Mouse (Mus musculus): Measurements from ENCODE around the gene Cep95. TPM values are rescaled to one million over a fixed set of nuclear protein-coding genes. Genes with fewer than 3 reads are reported as not detected.
"Not testable (repeated sequence)": the region's sequence is repeated elsewhere in the genome, so short reads cannot be mapped to it uniquely, and the experiment has no call there.

Cep95 gene
- total RNA-seq, 2 experiments from 2014 or later = 16.4 to 18.3 TPM

- peak; percentile 45 for ATAC-seq (replicated peaks; ENCODE audit: poor library complexity, severe bottlenecking)
Measured at GRCm38 (mm10) chr11:106770195-106770974, 18.7 kb upstream of the Cep95 start.

GRCm38 (mm10) chr11:106773061-106773460 lies 16.0 kb upstream of the Cep95 start:
- ATAC-seq (replicated peaks; ENCODE audit: poor library complexity, severe bottlenecking) = no peak

GRCm38 (mm10) chr11:106776960-106777359 lies 12.1 kb upstream of the Cep95 start:
- no peak for ATAC-seq (replicated peaks; ENCODE audit: poor library complexity, severe bottlenecking)

- no peak for ATAC-seq (replicated peaks; ENCODE audit: poor library complexity, severe bottlenecking)
Measured at GRCm38 (mm10) chr11:106777395-106777794, 11.7 kb upstream of the Cep95 start.

- ATAC-seq (replicated peaks; ENCODE audit: poor library complexity, severe bottlenecking) = no peak
Measured at GRCm38 (mm10) chr11:106778132-106778531, 10.9 kb upstream of the Cep95 start.

- ATAC-seq (replicated peaks; ENCODE audit: poor library complexity, severe bottlenecking) = peak; percentile 41
Measured at GRCm38 (mm10) chr11:106778589-106779387, 10.3 kb upstream of the Cep95 start.

GRCm38 (mm10) chr11:106779388-106780088 lies 9.5 kb upstream of the Cep95 start, which contains the start of gene Polg2:
TSS of gene Polg2 (minus strand) at chr11:106779537.
- ATAC-seq (replicated peaks; ENCODE audit: poor library complexity, severe bottlenecking) = peak; percentile 74

- ATAC-seq (replicated peaks; ENCODE audit: poor library complexity, severe bottlenecking) = no peak
Measured at GRCm38 (mm10) chr11:106780089-106780425, 9.0 kb upstream of the Cep95 start.

GRCm38 (mm10) chr11:106780590-106781220 lies 8.3 kb upstream of the Cep95 start:
- ATAC-seq (replicated peaks; ENCODE audit: poor library complexity, severe bottlenecking) = no peak

GRCm38 (mm10) chr11:106782271-106782670 lies 6.8 kb upstream of the Cep95 start:
- not testable (repeated sequence) for ATAC-seq (replicated peaks; ENCODE audit: poor library complexity, severe bottlenecking)

- ATAC-seq (replicated peaks; ENCODE audit: poor library complexity, severe bottlenecking) = no peak
Measured at GRCm38 (mm10) chr11:106782841-106783764, 5.9 kb upstream of the Cep95 start.

- ATAC-seq (replicated peaks; ENCODE audit: poor library complexity, severe bottlenecking) = no peak
Measured at GRCm38 (mm10) chr11:106784476-106784875, 4.6 kb upstream of the Cep95 start.

GRCm38 (mm10) chr11:106785043-106785442 lies 4.0 kb upstream of the Cep95 start:
- ATAC-seq (replicated peaks; ENCODE audit: poor library complexity, severe bottlenecking) = no peak

- peak; percentile 16 for ATAC-seq (replicated peaks; ENCODE audit: poor library complexity, severe bottlenecking)
Measured at GRCm38 (mm10) chr11:106787131-106788025, 1.7 kb upstream of the Cep95 start.

- peak; percentile 55 for ATAC-seq (replicated peaks; ENCODE audit: poor library complexity, severe bottlenecking)
Measured at GRCm38 (mm10) chr11:106788026-106788774, 852 bp upstream of the Cep95 start.

- ATAC-seq (replicated peaks; ENCODE audit: poor library complexity, severe bottlenecking) = no peak
Measured at GRCm38 (mm10) chr11:106789649-106790048, 597 bp downstream of the Cep95 start.

- no peak for ATAC-seq (replicated peaks; ENCODE audit: poor library complexity, severe bottlenecking)
Measured at GRCm38 (mm10) chr11:106793846-106794245, 4.8 kb downstream of the Cep95 start.

- no peak for ATAC-seq (replicated peaks; ENCODE audit: poor library complexity, severe bottlenecking)
Measured at GRCm38 (mm10) chr11:106795679-106796078, 6.6 kb downstream of the Cep95 start.
